In the genomic region with DNA sequence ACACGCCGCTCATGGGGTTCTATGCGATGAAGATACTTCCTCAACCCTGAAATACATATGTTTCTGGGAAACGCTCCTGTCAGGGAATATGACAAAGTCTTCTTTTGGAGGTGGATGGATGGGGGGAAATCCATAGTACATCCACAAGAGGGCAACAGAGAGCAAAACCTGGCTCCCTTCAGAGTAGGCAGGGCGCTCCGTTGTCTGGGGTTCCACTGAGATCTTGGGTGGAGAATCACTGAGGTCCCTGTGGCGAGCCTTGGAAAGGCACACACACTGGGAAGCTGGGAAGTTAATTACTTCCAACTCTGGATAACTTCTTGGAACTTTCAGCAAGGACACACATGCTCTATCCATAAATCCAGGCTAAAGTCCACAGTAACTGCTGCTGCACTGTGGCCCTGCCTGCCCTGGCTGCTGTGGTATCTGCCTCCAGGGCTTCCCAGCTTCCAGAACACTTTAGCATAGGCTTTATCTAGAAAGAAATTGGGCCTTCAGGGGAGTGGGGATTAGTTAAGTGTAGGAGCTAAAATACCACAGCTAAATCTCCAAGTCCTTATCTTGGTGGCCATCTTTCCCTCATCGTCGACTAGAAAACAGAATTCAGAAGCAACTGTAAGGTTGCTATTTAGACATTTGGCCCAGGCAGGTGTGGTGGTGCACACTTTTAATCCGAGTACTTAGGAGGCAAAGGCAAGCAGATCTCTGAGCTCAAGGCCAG, we compare ENCODE assay signal across 9 mouse cellular contexts.
DNase-seq lines count a peak whose midpoint lies in the region; ATAC-seq and TF ChIP-seq lines count a peak whose summit lies in the region.
"Had no signal": no experiment of that assay in that cellular context is flagged by ENCODE, and none has a peak within 500 bp of the region (broad histone marks: within the 10 kb centered on the region; RNA-seq: fewer than 3 reads in every experiment).

No protein-coding gene starts in this region.

- WGBS in hindbrain, embryonic 11.5 days: 74% methylated on average over 10 of the region's 10 CpGs
- WGBS in hindbrain, embryonic 13.5 days: 81% methylated on average over 10 of the region's 10 CpGs
- WGBS in kidney, embryonic 15.5 days: 67% methylated on average over 10 of the region's 10 CpGs
- 33% methylated on average over 10 of the region's 10 CpGs for WGBS in small intestine, adult 2 months

- no peaks in the 10 kb centered on the region for H3K36me3 ChIP-seq in hindbrain, embryonic 11.5 days (ENCODE audit: control insufficient read depth, insufficient read depth, low read length)
- peaks cover 47% of the 10 kb centered on the region for H3K36me3 ChIP-seq in hindbrain, embryonic 13.5 days
- H3K36me3 ChIP-seq in G1E (replicated peaks): no peaks in the 10 kb centered on the region
- H3K36me3 ChIP-seq in kidney, embryonic 15.5 days: no peaks in the 10 kb centered on the region
- peaks cover 8% of the 10 kb centered on the region for H3K36me3 ChIP-seq in small intestine, adult 2 months (ENCODE audit: control insufficient read depth, insufficient read depth, low read length)
- H3K36me3 ChIP-seq: limb, embryonic 12.5 days had no signal

- H3K4me2 ChIP-seq in hindbrain, embryonic 11.5 days (replicated peaks; ENCODE audit: low read depth, low read length): no peak overlapping the region
- no peak overlapping the region for H3K4me2 ChIP-seq in hindbrain, embryonic 13.5 days
- H3K4me2 ChIP-seq in kidney, embryonic 15.5 days: no peak overlapping the region
- H3K4me2 ChIP-seq: limb, embryonic 12.5 days had no signal

- ATAC-seq in hindbrain, embryonic 11.5 days (ENCODE audit: low FRiP score): no peak
- ATAC-seq in hindbrain, embryonic 13.5 days (ENCODE audit: low FRiP score): no peak
- ATAC-seq in G1E (ENCODE audit: extremely low read depth, insufficient number of reproducible peaks, low FRiP score, poor library complexity, severe bottlenecking): no peak; the same call in 1 of the 2 replicates
- ATAC-seq in kidney, embryonic 15.5 days (replicated peaks; ENCODE audit: low FRiP score): peak; percentile 54; the same call in 1 of the 2 replicates

- TF ChIP-seq POLR2A in cortical plate, adult 2 months (IDR thresholded peaks at IDR 0.05; ENCODE audit: extremely low read depth, insufficient read depth, low read length): no peak
- TF ChIP-seq POLR2A in small intestine, adult 2 months (IDR thresholded peaks at IDR 0.05; ENCODE audit: low read depth, low read length): no peak

- no peak overlapping the region for H3K27ac ChIP-seq in hindbrain, embryonic 11.5 days (ENCODE audit: low read depth, low read length)
- no peak overlapping the region for H3K27ac ChIP-seq in hindbrain, embryonic 13.5 days
- no peak overlapping the region for H3K27ac ChIP-seq in cortical plate, adult 2 months (ENCODE audit: insufficient read depth, low read length)
- no peak overlapping the region for H3K27ac ChIP-seq in kidney, embryonic 15.5 days
- peak overlapping the region; percentile 93 for H3K27ac ChIP-seq in small intestine, adult 2 months (ENCODE audit: insufficient read depth, low read depth, low read length)
- H3K27ac ChIP-seq: limb, embryonic 12.5 days had no signal

- H3K27me3 ChIP-seq in hindbrain, embryonic 11.5 days (ENCODE audit: control insufficient read depth, insufficient read depth, low read length): no peaks in the 10 kb centered on the region
- no peaks in the 10 kb centered on the region for H3K27me3 ChIP-seq in hindbrain, embryonic 13.5 days
- H3K27me3 ChIP-seq in G1E (ENCODE audit: insufficient read depth, low read length): 0 out of 2 replicates have a peak, but pooled peaks cover 2% of the 10 kb centered on the region
- H3K27me3 ChIP-seq in kidney, embryonic 15.5 days: no peaks in the 10 kb centered on the region
- no peaks in the 10 kb centered on the region for H3K27me3 ChIP-seq in small intestine, adult 2 months (ENCODE audit: control insufficient read depth, insufficient read depth, low read length)
- H3K27me3 ChIP-seq: limb, embryonic 12.5 days had no signal

- no peaks in the 10 kb centered on the region for H3K4me1 ChIP-seq in hindbrain, embryonic 11.5 days (replicated peaks; ENCODE audit: control insufficient read depth, insufficient read depth, low read length)
- H3K4me1 ChIP-seq in hindbrain, embryonic 13.5 days (replicated peaks): peaks cover 14% of the 10 kb centered on the region
- no peaks in the 10 kb centered on the region for H3K4me1 ChIP-seq in G1E (ENCODE audit: insufficient read depth, low read depth, low read length)
- peaks cover 7% of the 10 kb centered on the region for H3K4me1 ChIP-seq in cortical plate, adult 2 months (ENCODE audit: control insufficient read depth, insufficient read depth, low read length)
- H3K4me1 ChIP-seq in kidney, embryonic 15.5 days: no peaks in the 10 kb centered on the region
- H3K4me1 ChIP-seq in small intestine, adult 2 months (ENCODE audit: control insufficient read depth, insufficient read depth, insufficient read length, low read length): peaks cover 14% of the 10 kb centered on the region

- no peak for TF ChIP-seq CTCF in G1E (IDR thresholded peaks at IDR 0.05; ENCODE audit: low read depth, low read length)
- TF ChIP-seq CTCF in cortical plate, adult 2 months (IDR thresholded peaks at IDR 0.05; ENCODE audit: extremely low read depth, insufficient read depth, low read length): peak; percentile 52
- TF ChIP-seq CTCF in small intestine, adult 2 months (IDR thresholded peaks at IDR 0.05; ENCODE audit: extremely low read depth, insufficient read length, insufficient replicate concordance, low read depth, low read length): peak; percentile 66; the same call in 1 of the 2 replicates

- H3K9ac ChIP-seq in hindbrain, embryonic 11.5 days (ENCODE audit: low read depth, low read length): no peak overlapping the region
- H3K9ac ChIP-seq in hindbrain, embryonic 13.5 days: no peak overlapping the region
- H3K9ac ChIP-seq in kidney, embryonic 15.5 days: no peak overlapping the region
- H3K9ac ChIP-seq: limb, embryonic 12.5 days had no signal

- no peak overlapping the region for H3K4me3 ChIP-seq in hindbrain, embryonic 11.5 days (ENCODE audit: low read depth, low read length)
- no peak overlapping the region for H3K4me3 ChIP-seq in hindbrain, embryonic 13.5 days
- H3K4me3 ChIP-seq in G1E (ENCODE audit: low read depth, low read length): no peak overlapping the region
- H3K4me3 ChIP-seq in cortical plate, adult 2 months (ENCODE audit: insufficient read depth, low read length): no peak overlapping the region
- H3K4me3 ChIP-seq in kidney, embryonic 15.5 days (replicated peaks): no peak overlapping the region
- H3K4me3 ChIP-seq in small intestine, adult 2 months (ENCODE audit: low read depth, low read length): no peak overlapping the region
- H3K4me3 ChIP-seq: limb, embryonic 12.5 days had no signal

- DNase-seq in hindbrain, embryonic 11.5 days (ENCODE audit: low spot score): peak; percentile 56
- DNase-seq in G1E (ENCODE audit: low spot score): peak; percentile 3
- DNase-seq in ovary, postnatal 10 days (ENCODE audit: low spot score): no peak
- no peak for DNase-seq in left cerebral cortex, adult 18-20 months (ENCODE audit: low spot score in 2 of 2)

- H3K9me3 ChIP-seq in hindbrain, embryonic 11.5 days (ENCODE audit: control insufficient read depth, low read length): no peaks in the 10 kb centered on the region
- H3K9me3 ChIP-seq in hindbrain, embryonic 13.5 days: no peaks in the 10 kb centered on the region
- no peaks in the 10 kb centered on the region for H3K9me3 ChIP-seq in G1E (replicated peaks)
- H3K9me3 ChIP-seq in kidney, embryonic 15.5 days (replicated peaks): no peaks in the 10 kb centered on the region

Comparison
In these comparisons a context has a peak if more than half of its experiments do, and no peak if none do; other contexts are left out.
1. DNase-seq: peak in hindbrain, embryonic 11.5 days (single experiment) and G1E (single experiment); none in ovary, postnatal 10 days (single experiment) and left cerebral cortex, adult 18-20 months (0 of 2).